Mouse (Mus musculus) megakaryocyte, embryonic 14.5 days (primary cell): ENCODE measurements around the gene Rorc. TPM values are rescaled to one million over a fixed set of nuclear protein-coding genes. Genes with fewer than 3 reads are reported as not detected.
A peak's percentile ranks its signal among the peaks of the same experiment; 100 is the strongest.

Experiments used
- H3K27me3 ChIP-seq: replicated peaks from 2 replicates; pipeline ENCODE3; 2012; ENCODE audit warnings: inconsistent platforms
- H3K36me3 ChIP-seq: replicated peaks from 2 replicates; pipeline ENCODE3; 2012; ENCODE audit warnings: low read length, inconsistent platforms, mixed read lengths
- H3K4me1 ChIP-seq: 2 replicates; pipeline ENCODE4 v1.6.1; 2012; ENCODE audit warnings: inconsistent platforms
- H3K4me3 ChIP-seq: replicated peaks from 2 replicates; pipeline ENCODE3; 2012; ENCODE audit warnings: moderate library complexity, mild to moderate bottlenecking, inconsistent platforms
- H3K9me3 ChIP-seq: 2 replicates; pipeline ENCODE4 v1.6.1; 2012; ENCODE audit warnings: inconsistent platforms
- FLI1 ChIP-seq: IDR thresholded peaks from 2 replicates; pipeline ENCODE4 v1.6.1; 2012; ENCODE audit warnings: low read length, inconsistent platforms, mixed read lengths
- GATA1 ChIP-seq: IDR thresholded peaks from 3 replicates; pipeline ENCODE4 v1.6.1; 2012; ENCODE audit warnings: mixed read lengths, low read length, inconsistent platforms, borderline replicate concordance
- polyA plus RNA-seq: library from polyadenylated mRNA; stranded (reverse); fragments of >175 nt; gene quantifications from 2 replicates; pipeline ENCODE4 v1.2.3, GENCODE M21; 2012; ENCODE audit warnings: low replicate concordance; ENCODE audit not compliant: insufficient read depth

The Rorc gene
- polyA plus RNA-seq, 1 experiment: not detected

- TF ChIP-seq GATA1 (no peak), FLI1 (no peak)
- Histone ChIP-seq H3K4me1 (peaks cover 10% of the 10 kb centered on the region; the same call in 1 of the 2 replicates), H3K9me3 (peaks cover 18% of the 10 kb centered on the region), H3K27me3 (peaks cover 68% of the 10 kb centered on the region), H3K4me3 (peak overlapping the region; percentile 78), H3K36me3 (no peaks in the 10 kb centered on the region)
Measured at GRCm38 (mm10) chr3:94363291-94364153, 9.1 kb upstream of the Rorc start.

GRCm38 (mm10) chr3:94364154-94364526 lies 8.5 kb upstream of the Rorc start:
- TF ChIP-seq GATA1: no peak
- no peak for TF ChIP-seq FLI1
- Histone ChIP-seq H3K36me3 (no peaks in the 10 kb centered on the region), H3K9me3 (peaks cover 18% of the 10 kb centered on the region), H3K27me3 (peaks cover 67% of the 10 kb centered on the region), H3K4me3 (no peak overlapping the region), H3K4me1 (peaks cover 10% of the 10 kb centered on the region; the same call in 1 of the 2 replicates)

GRCm38 (mm10) chr3:94366761-94367160 lies 5.8 kb upstream of the Rorc start:
- TF ChIP-seq GATA1 (no peak), FLI1 (no peak)
- Histone ChIP-seq H3K36me3 (no peaks in the 10 kb centered on the region), H3K27me3 (peaks cover 63% of the 10 kb centered on the region), H3K4me1 (peaks cover 10% of the 10 kb centered on the region; the same call in 1 of the 2 replicates), H3K9me3 (peaks cover 18% of the 10 kb centered on the region), H3K4me3 (no peak overlapping the region)

GRCm38 (mm10) chr3:94367511-94367910 lies 5.1 kb upstream of the Rorc start:
- no peaks in the 10 kb centered on the region for H3K36me3 ChIP-seq
- H3K4me1 ChIP-seq: peaks cover 10% of the 10 kb centered on the region; the same call in 1 of the 2 replicates
- H3K9me3 ChIP-seq: peaks cover 18% of the 10 kb centered on the region
- H3K27me3 ChIP-seq: peaks cover 60% of the 10 kb centered on the region
- TF ChIP-seq FLI1: no peak
- no peak for TF ChIP-seq GATA1
- H3K4me3 ChIP-seq: no peak overlapping the region

GRCm38 (mm10) chr3:94368631-94369030 lies 4.0 kb upstream of the Rorc start:
- peaks cover 9% of the 10 kb centered on the region for H3K9me3 ChIP-seq
- H3K36me3 ChIP-seq: no peaks in the 10 kb centered on the region
- no peak overlapping the region for H3K4me3 ChIP-seq
- peaks cover 59% of the 10 kb centered on the region for H3K27me3 ChIP-seq
- peaks cover 13% of the 10 kb centered on the region for H3K4me1 ChIP-seq
- TF ChIP-seq FLI1 (no peak), GATA1 (no peak)

GRCm38 (mm10) chr3:94369709-94370108 lies 2.9 kb upstream of the Rorc start:
- Histone ChIP-seq H3K27me3 (peaks cover 59% of the 10 kb centered on the region), H3K9me3 (peaks cover 4% of the 10 kb centered on the region), H3K4me1 (peaks cover 17% of the 10 kb centered on the region), H3K4me3 (no peak overlapping the region), H3K36me3 (no peaks in the 10 kb centered on the region)
- no peak for TF ChIP-seq FLI1
- TF ChIP-seq GATA1: no peak

- no peaks in the 10 kb centered on the region for H3K36me3 ChIP-seq
- no peak for TF ChIP-seq FLI1
- H3K9me3 ChIP-seq: no peaks in the 10 kb centered on the region
- H3K4me3 ChIP-seq: peak overlapping the region; percentile 46
- H3K4me1 ChIP-seq: peaks cover 21% of the 10 kb centered on the region
- H3K27me3 ChIP-seq: peaks cover 56% of the 10 kb centered on the region
Measured at GRCm38 (mm10) chr3:94371637-94372036, 957 bp upstream of the Rorc start.

GRCm38 (mm10) chr3:94372038-94372437 lies 556 bp upstream of the Rorc start:
- no peak for TF ChIP-seq FLI1
- no peak for TF ChIP-seq GATA1
- Histone ChIP-seq H3K36me3 (no peaks in the 10 kb centered on the region), H3K4me1 (peaks cover 21% of the 10 kb centered on the region)

GRCm38 (mm10) chr3:94373090-94373489 lies 496 bp downstream of the Rorc start:
- no peak overlapping the region for H3K4me3 ChIP-seq
- no peaks in the 10 kb centered on the region for H3K9me3 ChIP-seq
- peaks cover 21% of the 10 kb centered on the region for H3K4me1 ChIP-seq
- TF ChIP-seq GATA1 (no peak), FLI1 (no peak)
- no peaks in the 10 kb centered on the region for H3K36me3 ChIP-seq
- H3K27me3 ChIP-seq: peaks cover 68% of the 10 kb centered on the region

More at GRCm38 (mm10) chr3:94372038-94372437, 556 bp upstream of the Rorc start:
- Histone ChIP-seq H3K27me3 (peaks cover 60% of the 10 kb centered on the region), H3K4me3 (no peak overlapping the region), H3K9me3 (no peaks in the 10 kb centered on the region)

GRCm38 (mm10) chr3:94373597-94374011 lies 1.0 kb downstream of the Rorc start:
- no peaks in the 10 kb centered on the region for H3K36me3 ChIP-seq
- peak overlapping the region; percentile 19 for H3K4me3 ChIP-seq
- no peaks in the 10 kb centered on the region for H3K9me3 ChIP-seq
- TF ChIP-seq FLI1 (no peak), GATA1 (no peak)
- H3K27me3 ChIP-seq: peaks cover 70% of the 10 kb centered on the region
- peaks cover 21% of the 10 kb centered on the region for H3K4me1 ChIP-seq

GRCm38 (mm10) chr3:94374636-94375035 lies 2.0 kb downstream of the Rorc start:
- Histone ChIP-seq H3K4me3 (no peak overlapping the region), H3K36me3 (no peaks in the 10 kb centered on the region), H3K27me3 (peaks cover 76% of the 10 kb centered on the region), H3K9me3 (no peaks in the 10 kb centered on the region), H3K4me1 (peaks cover 21% of the 10 kb centered on the region)
- TF ChIP-seq FLI1: no peak
- no peak for TF ChIP-seq GATA1
